Mouse (Mus musculus) testis, adult 2 months (tissue): ENCODE results near the gene Sec24b. TPM values are rescaled to one million over a fixed set of nuclear protein-coding genes. Genes with fewer than 3 reads are reported as not detected.

Source experiments
- H3K27ac ChIP-seq: fragments of 200-500 bp; 2 replicates; pipeline ENCODE4 v1.5.1; 2012; ENCODE audit warnings: low read depth, low read length; ENCODE audit not compliant: control insufficient read depth, insufficient read depth
- H3K27me3 ChIP-seq: fragments of 200-500 bp; 2 replicates; pipeline ENCODE4 v1.6.1; 2012; ENCODE audit warnings: mild to moderate bottlenecking, low read length, moderate library complexity; ENCODE audit not compliant: control insufficient read depth, insufficient read depth
- H3K36me3 ChIP-seq: fragments of 200-500 bp; 2 replicates; pipeline ENCODE4 v1.6.1; 2012; ENCODE audit warnings: mild to moderate bottlenecking, low read length; ENCODE audit not compliant: control insufficient read depth, insufficient read depth
- H3K4me1 ChIP-seq: fragments of 200-500 bp; 2 replicates; pipeline ENCODE4 v1.6.1; 2012; ENCODE audit warnings: low read length; ENCODE audit not compliant: control insufficient read depth, insufficient read depth
- H3K4me3 ChIP-seq: fragments of 200-500 bp; 2 replicates; pipeline ENCODE4 v1.5.1; 2012; ENCODE audit warnings: low read depth, mild to moderate bottlenecking, low read length, moderate library complexity, mixed read lengths; ENCODE audit not compliant: control insufficient read depth
- CTCF ChIP-seq: fragments of 200-500 bp; IDR thresholded peaks from 2 replicates; pipeline ENCODE4 v1.5.1; 2012; ENCODE audit warnings: low read depth, mild to moderate bottlenecking, inconsistent platforms, low read length, moderate library complexity; ENCODE audit not compliant: control insufficient read depth, insufficient read depth, insufficient replicate concordance
- POLR2A ChIP-seq: fragments of 200-500 bp; IDR thresholded peaks from 2 replicates; pipeline ENCODE4 v1.6.1; 2012; ENCODE audit warnings: low read depth, mild to moderate bottlenecking, inconsistent platforms, low read length, moderate library complexity; ENCODE audit not compliant: control insufficient read depth
- polyA plus RNA-seq: library from polyadenylated mRNA; depleted of rRNA; stranded (reverse); fragments of >200 nt; gene quantifications from 2 replicates; pipeline ENCODE4 v1.2.3, GENCODE M21; 2012

The Sec24b gene
- polyA plus RNA-seq, 1 experiment: 168 TPM

DNA sequence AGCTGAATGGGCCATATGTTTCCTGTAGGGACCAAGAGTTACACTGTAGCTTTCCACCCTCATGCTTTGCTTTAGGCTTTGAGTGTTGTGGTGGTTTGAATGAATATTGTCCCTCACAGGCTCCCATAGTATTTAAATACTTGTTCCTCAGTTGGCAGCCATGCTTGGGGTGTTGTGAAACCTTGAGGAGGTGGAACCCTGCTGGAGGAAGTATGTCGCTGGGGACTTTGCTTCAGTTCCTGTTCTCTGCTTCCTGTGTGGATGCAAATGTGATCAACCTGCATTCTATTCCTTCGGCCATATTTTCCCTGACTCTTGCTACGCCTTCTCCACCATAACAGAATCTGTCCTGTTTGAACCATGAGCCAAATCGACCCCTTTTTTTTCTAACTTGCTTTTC is 108.1 kb downstream of the Sec24b start:
- Histone ChIP-seq H3K4me3 (no peak overlapping the region), H3K27me3 (no peaks in the 10 kb centered on the region), H3K27ac (no peak overlapping the region)

GRCm38 (mm10) chr3:129949158-129949773 is 112.1 kb downstream of the Sec24b start:
- no peaks in the 10 kb centered on the region for H3K36me3 ChIP-seq
- no peak overlapping the region for H3K4me3 ChIP-seq
- no peaks in the 10 kb centered on the region for H3K27me3 ChIP-seq
- TF ChIP-seq POLR2A (no peak), CTCF (no peak)
- H3K27ac ChIP-seq: no peak overlapping the region
- H3K4me1 ChIP-seq: no peaks in the 10 kb centered on the region

More for the DNA sequence above, 108.1 kb downstream of the Sec24b start:
- H3K36me3 ChIP-seq: no peaks in the 10 kb centered on the region
- no peaks in the 10 kb centered on the region for H3K4me1 ChIP-seq
- no peak for TF ChIP-seq CTCF
- no peak for TF ChIP-seq POLR2A

- TF ChIP-seq CTCF: no peak
- TF ChIP-seq POLR2A: no peak
- Histone ChIP-seq H3K4me1 (no peaks in the 10 kb centered on the region), H3K27me3 (no peaks in the 10 kb centered on the region), H3K36me3 (no peaks in the 10 kb centered on the region), H3K27ac (no peak overlapping the region), H3K4me3 (peak overlapping the region; percentile 19)
Observed at GRCm38 (mm10) chr3:129948359-129948758, 113.0 kb downstream of the Sec24b start.

GRCm38 (mm10) chr3:129946217-129946914 is 115.0 kb downstream of the Sec24b start:
- H3K36me3 ChIP-seq: no peaks in the 10 kb centered on the region
- peak overlapping the region; percentile 71 for H3K4me3 ChIP-seq
- H3K27ac ChIP-seq: no peak overlapping the region
- no peak for TF ChIP-seq POLR2A
- no peak for TF ChIP-seq CTCF
- no peaks in the 10 kb centered on the region for H3K27me3 ChIP-seq
- H3K4me1 ChIP-seq: no peaks in the 10 kb centered on the region

- TF ChIP-seq CTCF (no peak), POLR2A (no peak)
- no peaks in the 10 kb centered on the region for H3K36me3 ChIP-seq
- no peaks in the 10 kb centered on the region for H3K27me3 ChIP-seq
- H3K4me3 ChIP-seq: no peak overlapping the region
- H3K27ac ChIP-seq: no peak overlapping the region
- no peaks in the 10 kb centered on the region for H3K4me1 ChIP-seq
Observed at GRCm38 (mm10) chr3:129943813-129944212, 117.5 kb downstream of the Sec24b start.

DNA sequence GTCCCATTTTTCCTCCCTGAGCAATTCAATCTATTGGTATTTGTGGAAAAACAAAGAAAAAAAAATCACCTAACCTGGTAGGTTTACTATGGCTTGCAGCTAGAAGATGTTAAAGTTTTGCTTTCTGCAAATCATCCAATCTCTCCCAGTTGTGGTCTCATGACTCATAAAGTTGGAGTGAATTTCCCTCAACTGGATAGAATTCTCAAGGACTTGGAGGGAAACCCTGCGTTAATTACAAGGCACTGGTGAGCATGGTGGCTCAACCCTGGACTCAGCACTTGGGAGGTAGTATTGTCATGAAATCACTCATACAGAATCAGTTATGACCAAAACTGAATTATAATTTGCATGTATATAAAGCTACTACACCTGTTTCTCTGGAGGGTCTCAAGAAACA is 120.1 kb downstream of the Sec24b start:
- no peaks in the 10 kb centered on the region for H3K36me3 ChIP-seq

DNA sequence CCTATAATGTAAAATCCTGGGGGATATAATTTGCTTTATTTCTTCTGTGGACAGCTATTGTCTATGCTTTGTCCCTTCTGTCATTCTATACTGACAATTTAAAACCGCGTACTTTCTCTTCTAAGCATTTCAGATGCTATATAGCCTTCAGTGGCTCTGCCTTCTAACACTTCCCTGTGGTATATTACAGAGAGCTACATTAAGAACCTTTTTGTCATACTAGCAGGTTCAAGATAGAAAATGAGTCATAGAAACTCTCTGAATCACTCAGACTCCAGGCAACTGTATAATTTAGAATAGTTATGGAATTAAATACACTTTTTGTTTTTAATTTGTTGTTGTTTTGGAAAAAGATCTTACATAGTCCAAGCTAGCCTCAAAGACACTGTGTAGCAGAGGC is 120.6 kb downstream of the Sec24b start:
- Histone ChIP-seq H3K36me3 (no peaks in the 10 kb centered on the region), H3K4me3 (no peak overlapping the region), H3K4me1 (peaks cover 2% of the 10 kb centered on the region), H3K27ac (no peak overlapping the region), H3K27me3 (no peaks in the 10 kb centered on the region)
- no peak for TF ChIP-seq CTCF

More for the DNA sequence above, 120.1 kb downstream of the Sec24b start:
- no peaks in the 10 kb centered on the region for H3K4me1 ChIP-seq
- TF ChIP-seq POLR2A: no peak
- no peak for TF ChIP-seq CTCF
- H3K27me3 ChIP-seq: no peaks in the 10 kb centered on the region
- no peak overlapping the region for H3K27ac ChIP-seq
- no peak overlapping the region for H3K4me3 ChIP-seq
